Mouse (Mus musculus) embryo, embryonic 10.5 days (tissue): ENCODE measurements at regions not wholly inside any gene's neighbourhood (a gene's known extent, or its start where the extent isn't known, plus 50 kb on each side); places are given as distances from the start of the nearest gene placed in this dataset.

Experiments used
- DNase-seq: peaks from one replicate; pipeline ENCODE4 v3.0.0-alpha.2; 2015; ENCODE audit warnings: low spot score

DNA sequence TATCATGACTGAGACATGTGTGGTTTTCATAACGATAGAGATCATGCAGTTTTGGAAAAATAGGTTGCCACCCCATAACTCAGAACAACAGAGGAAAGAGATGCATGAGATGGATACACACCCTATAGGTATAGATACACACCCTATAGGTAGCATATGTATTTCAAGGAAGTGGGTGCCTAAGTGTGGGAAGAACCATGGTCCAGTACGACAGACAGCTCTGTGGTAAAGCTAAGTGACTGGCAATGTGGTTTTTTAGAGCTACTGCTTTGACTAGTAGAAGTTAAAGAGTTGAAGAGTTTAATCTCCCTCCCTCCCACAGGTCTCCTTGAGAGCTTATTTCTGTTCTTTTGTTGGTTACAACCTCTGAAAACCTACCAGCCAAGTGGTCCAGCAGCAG lies 60.2 kb upstream of the Clint1 start:
- no peak for DNase-seq

DNA sequence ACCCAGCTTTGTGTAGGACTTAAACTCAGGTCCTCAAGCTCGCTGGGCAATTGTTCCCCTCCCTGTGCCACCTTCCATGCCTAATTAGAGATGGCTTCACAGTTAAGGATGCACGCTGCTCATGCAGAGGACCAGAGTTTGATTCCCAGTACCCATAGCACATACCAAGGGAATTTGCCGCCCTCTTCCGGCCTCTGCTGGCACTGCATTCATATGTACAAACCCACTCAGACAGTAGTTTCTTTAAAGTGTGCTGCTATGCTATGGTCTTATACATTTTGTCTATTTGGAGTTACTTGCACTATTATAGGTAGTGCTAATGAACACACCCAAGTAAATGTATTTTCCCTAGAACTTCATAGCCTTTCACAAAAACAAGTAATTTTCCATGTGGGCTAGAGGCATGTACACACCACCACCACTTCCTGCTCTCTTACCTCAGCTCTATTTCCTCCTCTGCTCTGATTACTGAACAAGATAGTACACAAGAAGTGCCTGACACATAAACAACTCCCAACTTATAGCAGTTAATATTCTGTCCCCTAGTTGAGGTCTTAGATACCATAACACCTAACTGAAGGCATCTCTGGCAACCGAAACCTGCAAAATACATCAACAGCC lies 57.4 kb upstream of the Clint1 start:
- no peak for DNase-seq

DNA sequence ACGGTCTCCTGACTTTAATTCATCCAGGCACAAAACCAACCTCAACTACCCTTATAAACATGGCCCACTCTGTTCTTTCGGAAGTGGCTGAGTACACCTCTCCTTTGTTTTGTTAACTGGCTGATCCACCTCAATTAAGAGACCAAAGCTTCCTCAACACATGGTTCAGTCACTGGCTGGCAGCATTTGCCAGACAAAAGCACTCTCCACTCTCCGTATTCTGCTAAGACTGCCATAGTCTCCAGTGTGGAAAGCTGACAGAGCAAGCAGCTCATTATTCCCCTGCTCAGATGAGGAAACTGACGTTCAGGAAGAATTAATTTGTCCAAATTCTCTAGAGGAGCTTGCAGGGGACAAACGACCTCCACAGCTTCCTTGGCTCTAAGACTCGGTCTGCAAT lies 56.5 kb upstream of the Clint1 start:
- no peak for DNase-seq

DNA sequence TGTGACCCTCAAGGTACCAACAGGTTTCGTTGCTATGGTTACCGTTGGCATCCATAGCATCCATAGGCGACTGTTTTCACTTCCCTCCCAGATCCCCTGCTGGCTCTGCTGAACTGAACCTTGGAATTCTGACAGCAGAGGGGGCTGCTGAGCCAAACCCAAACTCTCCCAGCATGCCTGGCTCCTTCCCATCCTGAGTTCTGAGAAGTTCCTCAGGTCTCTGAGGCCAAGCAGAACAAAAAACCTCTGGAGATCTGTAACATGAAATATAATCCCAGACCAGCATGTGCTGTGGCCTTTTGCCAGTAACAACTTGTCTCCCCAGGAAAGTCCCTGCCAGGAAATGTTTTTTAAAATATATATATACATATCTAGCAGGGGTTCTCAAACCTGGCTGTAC lies 56.1 kb upstream of the Clint1 start:
- peak; percentile 82 for DNase-seq

GRCm38 (mm10) chr11:45799732-45800386 lies 52.0 kb upstream of the Clint1 start:
- DNase-seq = peak; percentile 46
